Mouse (Mus musculus) forebrain, embryonic 13.5 days (tissue): ENCODE results near the gene Plcb3. TPM values are rescaled to one million over a fixed set of nuclear protein-coding genes. Genes with fewer than 3 reads are reported as not detected.

Source experiments
- ATAC-seq: fragments of 200-750 bp; cut with Nextera tagmentation; 2 replicates; pipeline ENCODE4 v1.8.0; 2017
- H3K27ac ChIP-seq: fragments of 300-500 bp; sonication (generic); 2 replicates; pipeline ENCODE4 v1.5.1; 2015; ENCODE audit warnings: inconsistent platforms, mild to moderate bottlenecking, moderate library complexity
- H3K27me3 ChIP-seq: fragments of 300-500 bp; sonication (generic); 2 replicates; pipeline ENCODE4 v1.6.1; 2015; ENCODE audit warnings: mild to moderate bottlenecking, inconsistent platforms
- H3K36me3 ChIP-seq: fragments of 300-500 bp; sonication (generic); 2 replicates; pipeline ENCODE4 v1.6.1; 2015; ENCODE audit warnings: mild to moderate bottlenecking, inconsistent platforms; ENCODE audit not compliant: poor library complexity, severe bottlenecking
- H3K4me1 ChIP-seq: fragments of 300-500 bp; sonication (generic); 2 replicates; pipeline ENCODE4 v1.6.1; 2015; ENCODE audit warnings: inconsistent platforms
- H3K4me2 ChIP-seq: fragments of 300-500 bp; sonication (generic); 2 replicates; pipeline ENCODE4 v1.6.1; 2015; ENCODE audit warnings: inconsistent platforms, mild to moderate bottlenecking, moderate library complexity
- H3K4me3 ChIP-seq: fragments of 300-500 bp; sonication (generic); 2 replicates; pipeline ENCODE4 v1.5.1; 2015; ENCODE audit warnings: mild to moderate bottlenecking, inconsistent platforms
- H3K9ac ChIP-seq: fragments of 300-500 bp; sonication (generic); 2 replicates; pipeline ENCODE4 v1.6.1; 2015; ENCODE audit warnings: mild to moderate bottlenecking, inconsistent platforms
- H3K9me3 ChIP-seq: fragments of 300-500 bp; sonication (generic); replicated peaks from 2 replicates; pipeline ENCODE4 v1.6.1; 2016; ENCODE audit warnings: inconsistent platforms
- WGBS: fragments of 180-500 bp; shearing (Covaris S2); methylation state at CpG from one replicate; pipeline ENCODE4 v1.1.7; 2015; 5-methylcytosine and 5-hydroxymethylcytosine counted together
- polyA plus RNA-seq: library from polyadenylated mRNA; unstranded; fragments of >200 nt; fragmentation: Nextera tagmentation; extraction: Ambion mirVana; gene quantifications from 2 replicates; pipeline ENCODE4 v1.2.1, GENCODE M21; 2015

Plcb3 gene
- polyA plus RNA-seq: 11.0 TPM in 2 replicates

GRCm38 (mm10) chr19:6975537-6976521 lies at the start of gene Plcb3:
TSS of gene Plcb3 (minus strand) at chr19:6976470.
- H3K9ac ChIP-seq: peak within 1 kb of the TSS; percentile 88
- peak; percentile 5; the same call in 1 of the 2 replicates for ATAC-seq
- 0% methylated on average over 16 of the region's 16 CpGs for WGBS

GRCm38 (mm10) chr19:7020224-7020641 lies 44.0 kb upstream of the Plcb3 start:
- H3K36me3 ChIP-seq: peaks cover 80% of the 10 kb centered on the region
- 0 out of 2 replicates have a peak overlapping the region, but pooled peaks have one; percentile 37 for H3K27ac ChIP-seq
- H3K9ac ChIP-seq: no peak overlapping the region
- peak; percentile 19; the same call in 1 of the 2 replicates for ATAC-seq
- H3K9me3 ChIP-seq: no peaks in the 10 kb centered on the region
- H3K4me2 ChIP-seq: no peak overlapping the region
- H3K4me1 ChIP-seq: no peaks in the 10 kb centered on the region
- WGBS: 49% methylated on average over 3 of the region's 3 CpGs
- no peak overlapping the region for H3K4me3 ChIP-seq
- H3K27me3 ChIP-seq: no peaks in the 10 kb centered on the region

More at GRCm38 (mm10) chr19:6975537-6976521, at the start of gene Plcb3:
- H3K4me3 ChIP-seq: peak within 1 kb of the TSS; percentile 89
- peaks cover 23% of the 10 kb centered on the region for H3K36me3 ChIP-seq
- no peaks in the 10 kb centered on the region for H3K9me3 ChIP-seq
- H3K4me1 ChIP-seq: peaks cover 44% of the 10 kb centered on the region
- H3K4me2 ChIP-seq: peak within 1 kb of the TSS; percentile 91
- peaks cover 14% of the 10 kb centered on the region for H3K27me3 ChIP-seq
- peak within 1 kb of the TSS; percentile 96 for H3K27ac ChIP-seq

- no peak within 1 kb of the TSS for H3K9ac ChIP-seq
- no peak within 1 kb of the TSS for H3K4me3 ChIP-seq
- no peak for ATAC-seq
- no peaks in the 10 kb centered on the region for H3K27me3 ChIP-seq
- WGBS: 92% methylated on average over 5 of the region's 5 CpGs
- no peaks in the 10 kb centered on the region for H3K4me1 ChIP-seq
- no peak within 1 kb of the TSS for H3K27ac ChIP-seq
- H3K9me3 ChIP-seq: no peaks in the 10 kb centered on the region
- H3K4me2 ChIP-seq: no peak within 1 kb of the TSS
- H3K36me3 ChIP-seq: peaks cover 75% of the 10 kb centered on the region
Observed at GRCm38 (mm10) chr19:7019191-7019590, 42.9 kb upstream of the Plcb3 start, which contains the start of gene Fermt3. TSS of gene Fermt3 (minus strand) at chr19:7019469.

- Histone ChIP-seq H3K4me3 (no peak overlapping the region), H3K9ac (no peak overlapping the region), H3K4me2 (no peak overlapping the region), H3K27ac (no peak overlapping the region), H3K4me1 (no peaks in the 10 kb centered on the region), H3K9me3 (no peaks in the 10 kb centered on the region), H3K27me3 (no peaks in the 10 kb centered on the region), H3K36me3 (peaks cover 76% of the 10 kb centered on the region)
- ATAC-seq: no peak
- WGBS: 89% methylated on average over 11 of the region's 11 CpGs
Observed at GRCm38 (mm10) chr19:7018546-7018945, 42.3 kb upstream of the Plcb3 start.

GRCm38 (mm10) chr19:7017541-7018457 lies 41.5 kb upstream of the Plcb3 start:
- no peak for ATAC-seq
- H3K36me3 ChIP-seq: peaks cover 69% of the 10 kb centered on the region
- H3K9me3 ChIP-seq: no peaks in the 10 kb centered on the region
- H3K27ac ChIP-seq: no peak overlapping the region
- no peak overlapping the region for H3K9ac ChIP-seq
- no peaks in the 10 kb centered on the region for H3K4me1 ChIP-seq
- WGBS: 84% methylated on average over 12 of the region's 12 CpGs
- no peak overlapping the region for H3K4me3 ChIP-seq
- no peaks in the 10 kb centered on the region for H3K27me3 ChIP-seq
- no peak overlapping the region for H3K4me2 ChIP-seq

- H3K36me3 ChIP-seq: peaks cover 37% of the 10 kb centered on the region
Observed at GRCm38 (mm10) chr19:7014481-7015135, 38.3 kb upstream of the Plcb3 start.

GRCm38 (mm10) chr19:7013984-7014383 lies 37.7 kb upstream of the Plcb3 start:
- no peak for ATAC-seq
- no peak overlapping the region for H3K4me2 ChIP-seq
- 90% methylated on average over 9 of the region's 9 CpGs for WGBS
- no peaks in the 10 kb centered on the region for H3K9me3 ChIP-seq
- H3K27me3 ChIP-seq: no peaks in the 10 kb centered on the region
- no peak overlapping the region for H3K9ac ChIP-seq
- H3K4me3 ChIP-seq: no peak overlapping the region
- peaks cover 31% of the 10 kb centered on the region for H3K36me3 ChIP-seq
- H3K4me1 ChIP-seq: no peaks in the 10 kb centered on the region
- H3K27ac ChIP-seq: no peak overlapping the region

More at GRCm38 (mm10) chr19:7014481-7015135, 38.3 kb upstream of the Plcb3 start:
- Histone ChIP-seq H3K4me3 (no peak overlapping the region), H3K9ac (no peak overlapping the region; the same call in 1 of the 2 replicates), H3K4me2 (no peak overlapping the region), H3K27me3 (no peaks in the 10 kb centered on the region), H3K9me3 (no peaks in the 10 kb centered on the region), H3K4me1 (no peaks in the 10 kb centered on the region), H3K27ac (no peak overlapping the region)
- WGBS: 92% methylated on average over 20 of the region's 20 CpGs
- no peak for ATAC-seq

GRCm38 (mm10) chr19:7012426-7012825 lies 36.2 kb upstream of the Plcb3 start:
- Histone ChIP-seq H3K36me3 (peaks cover 16% of the 10 kb centered on the region), H3K4me3 (no peak overlapping the region)
- 94% methylated on average over 4 of the region's 4 CpGs for WGBS

GRCm38 (mm10) chr19:7006892-7007593 lies 30.8 kb upstream of the Plcb3 start:
- Histone ChIP-seq H3K4me1 (no peaks in the 10 kb centered on the region), H3K9ac (no peak overlapping the region), H3K27me3 (no peaks in the 10 kb centered on the region), H3K4me2 (no peak overlapping the region), H3K36me3 (no peaks in the 10 kb centered on the region), H3K9me3 (no peaks in the 10 kb centered on the region), H3K4me3 (no peak overlapping the region), H3K27ac (no peak overlapping the region)
- no peak for ATAC-seq
- WGBS: 90% methylated on average over 9 of the region's 9 CpGs

More at GRCm38 (mm10) chr19:7012426-7012825, 36.2 kb upstream of the Plcb3 start:
- no peak overlapping the region for H3K9ac ChIP-seq
- no peaks in the 10 kb centered on the region for H3K27me3 ChIP-seq
- ATAC-seq: no peak
- H3K27ac ChIP-seq: no peak overlapping the region
- no peak overlapping the region for H3K4me2 ChIP-seq
- H3K4me1 ChIP-seq: no peaks in the 10 kb centered on the region
- H3K9me3 ChIP-seq: no peaks in the 10 kb centered on the region

- 92% methylated on average over 19 of the region's 19 CpGs for WGBS
- Histone ChIP-seq H3K9me3 (no peaks in the 10 kb centered on the region), H3K9ac (no peak overlapping the region), H3K36me3 (peaks cover 25% of the 10 kb centered on the region), H3K27me3 (no peaks in the 10 kb centered on the region), H3K4me1 (peaks cover 31% of the 10 kb centered on the region), H3K27ac (no peak overlapping the region), H3K4me2 (no peak overlapping the region), H3K4me3 (no peak overlapping the region)
- ATAC-seq: no peak
Observed at GRCm38 (mm10) chr19:6999360-7000063, 23.2 kb upstream of the Plcb3 start.
